Mouse (Mus musculus) retina, postnatal 1 day (tissue): ENCODE data around the gene Patz1.
A peak's percentile ranks its signal among the peaks of the same experiment; 100 is the strongest.

Experiments
- DNase-seq: peaks from one replicate; pipeline ENCODE4 v3.0.0-alpha.2; 2012

The Patz1 gene

DNA sequence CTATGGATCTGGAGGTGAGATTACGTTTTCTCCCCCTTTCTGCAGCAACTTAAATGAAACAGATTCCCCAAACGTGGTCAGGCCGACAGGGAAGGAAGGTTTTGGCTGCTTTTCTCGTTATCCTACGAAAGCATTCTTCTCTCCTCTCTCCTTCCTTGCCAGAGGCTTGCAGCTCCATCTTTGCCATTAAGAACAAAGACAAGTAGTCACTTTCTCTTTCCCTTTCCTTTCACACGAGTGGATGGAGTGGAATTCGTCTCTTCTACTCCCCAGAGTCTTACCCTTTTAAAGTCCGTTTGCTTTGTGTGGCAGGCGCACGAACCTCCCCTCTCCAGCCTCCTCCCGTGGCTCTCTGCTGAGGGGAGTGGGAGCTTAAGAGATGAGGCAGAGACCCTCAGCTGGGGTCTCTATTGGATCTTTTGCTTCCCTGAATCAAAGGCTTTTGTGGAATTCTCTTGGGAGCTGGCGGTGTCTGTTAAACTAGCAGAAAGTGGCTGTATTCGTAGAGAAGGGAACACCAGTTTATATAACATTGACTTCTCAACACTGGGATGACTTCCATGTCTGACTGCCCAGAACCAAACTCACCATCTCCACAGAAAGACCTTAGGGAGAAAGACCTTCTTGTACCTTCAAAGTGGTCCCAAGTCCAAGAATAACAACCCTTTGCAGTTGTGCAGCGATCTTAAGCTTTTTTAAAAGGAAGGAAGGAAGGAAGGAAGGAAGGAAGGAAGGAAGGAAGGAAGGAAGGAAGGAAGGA, 42.5 kb downstream of the Patz1 start:
- DNase-seq = peak; percentile 43

DNA sequence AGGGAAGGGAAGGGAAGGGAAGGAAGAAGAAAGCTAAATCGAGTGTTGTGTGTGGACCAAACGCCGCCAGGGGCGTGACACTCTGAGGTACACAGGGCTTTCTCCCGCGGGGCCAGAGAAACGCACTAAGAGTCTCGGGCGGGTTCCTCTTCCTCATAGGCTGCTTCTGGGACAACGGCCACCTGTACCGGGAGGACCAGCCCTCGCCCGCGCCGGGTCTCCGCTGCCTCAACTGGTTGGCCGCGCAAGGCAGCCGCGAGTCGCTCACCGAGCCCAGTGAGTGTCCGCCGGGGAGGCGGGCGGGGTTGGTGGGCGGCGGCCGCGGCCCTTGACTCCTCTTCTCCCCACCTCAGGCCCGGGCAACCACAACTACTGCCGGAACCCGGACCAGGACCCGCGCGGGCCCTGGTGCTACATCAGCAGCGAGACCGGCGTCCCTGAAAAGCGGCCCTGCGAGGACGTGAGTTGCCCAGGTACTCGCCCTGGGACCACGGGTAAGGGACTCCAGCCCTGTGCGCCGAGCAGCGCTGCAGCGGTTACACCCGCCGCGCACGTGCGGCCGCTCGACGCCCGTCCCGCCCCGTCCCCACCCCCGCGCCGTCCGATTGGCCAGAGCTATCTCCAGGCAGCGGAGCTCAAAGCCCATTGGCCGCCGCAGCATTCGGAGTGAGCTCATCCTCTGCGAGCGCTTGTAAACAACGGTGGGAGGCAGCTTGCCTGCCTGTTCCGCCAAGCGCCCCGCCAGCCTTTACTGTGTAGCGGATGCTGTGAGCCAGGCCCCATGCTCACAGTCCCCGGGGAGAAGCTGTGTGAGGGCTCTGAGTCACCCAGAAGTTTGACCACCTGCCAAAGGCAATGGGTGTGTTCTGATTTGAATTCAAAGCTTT, 43.3 kb downstream of the Patz1 start:
- DNase-seq = peak; percentile 97

DNA sequence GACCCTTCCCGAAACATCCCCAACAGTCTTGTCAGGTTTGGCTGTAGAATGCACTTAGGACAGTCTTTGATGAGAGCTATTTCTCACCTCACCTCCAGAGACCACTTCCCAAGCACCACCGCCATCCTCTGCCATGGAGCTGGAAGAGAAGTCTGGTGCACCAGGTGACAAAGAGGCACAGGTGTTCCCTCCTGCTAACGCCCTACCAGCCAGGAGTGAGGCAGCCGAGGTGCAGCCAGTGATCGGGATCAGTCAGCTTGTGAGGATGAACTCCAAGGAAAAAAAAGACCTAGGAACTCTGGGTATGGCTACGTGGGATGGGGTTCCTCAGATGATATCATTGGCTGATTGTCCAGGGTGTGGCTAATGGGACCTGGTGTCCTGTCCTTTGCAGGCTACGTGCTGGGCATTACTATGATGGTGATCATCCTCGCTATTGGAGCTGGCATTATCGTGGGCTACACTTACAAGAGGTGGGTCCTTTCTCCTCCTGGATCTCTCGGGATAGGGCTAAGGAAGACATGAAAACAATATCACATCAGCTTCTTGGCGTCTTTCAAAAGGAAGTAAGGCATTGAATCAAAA, 44.5 kb downstream of the Patz1 start:
- DNase-seq = no peak

DNA sequence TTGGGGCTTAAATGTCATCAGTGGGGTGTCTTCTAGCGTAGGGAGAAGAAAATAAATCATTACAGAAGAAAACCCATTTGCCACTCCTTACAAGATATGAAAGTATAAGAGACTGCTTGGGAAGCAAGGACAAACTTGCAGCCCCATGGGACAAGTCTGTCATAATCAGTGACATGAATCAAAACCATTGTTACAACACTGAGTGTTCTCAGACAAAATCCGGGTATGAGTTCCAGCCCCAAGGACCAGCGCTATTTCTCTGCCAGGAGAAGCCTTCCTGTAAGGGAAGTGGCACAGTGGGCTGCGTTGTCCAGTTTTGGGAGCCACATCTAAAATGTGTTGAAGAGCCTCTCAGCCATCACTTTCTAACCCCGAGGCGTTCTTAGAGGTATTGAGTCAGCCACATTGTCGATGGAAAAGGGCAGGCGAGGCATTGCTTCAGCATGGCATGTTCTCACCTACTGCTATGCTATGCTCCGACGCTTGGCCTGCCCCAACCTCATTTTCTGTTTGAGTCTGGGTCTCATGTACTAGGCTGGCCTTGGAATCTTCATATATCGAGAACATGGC, 45.6 kb downstream of the Patz1 start:
- no peak for DNase-seq

DNA sequence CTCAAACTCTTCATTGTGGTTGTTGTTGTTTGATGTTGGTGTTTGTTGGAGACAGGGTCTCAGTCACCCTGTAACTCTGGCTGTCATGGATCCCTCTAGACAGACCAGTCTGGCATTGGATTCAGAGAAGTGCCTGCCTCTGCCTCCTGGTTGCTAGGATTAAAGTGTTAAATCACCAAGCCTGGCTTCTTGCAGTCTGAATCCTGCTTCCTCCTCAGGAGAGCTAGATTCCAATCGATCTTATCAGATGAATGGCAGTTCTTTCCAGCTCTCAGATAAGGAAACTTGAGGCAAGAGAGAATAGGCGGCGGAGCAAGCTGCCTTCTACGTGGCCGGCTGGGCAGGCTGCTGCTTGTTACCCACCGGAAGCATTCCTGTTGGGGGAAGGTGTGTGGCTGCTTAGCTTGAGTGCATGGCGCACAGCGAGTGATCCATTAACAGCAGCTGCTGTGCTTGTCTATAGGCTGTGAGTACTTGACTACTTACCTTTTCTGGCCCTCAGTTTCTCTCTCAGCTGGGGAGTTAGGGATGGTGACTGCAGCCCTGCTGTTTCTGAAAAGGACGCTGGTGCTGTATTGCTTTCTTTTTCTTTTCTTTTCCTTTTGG, 46.1 kb downstream of the Patz1 start:
- no peak for DNase-seq

DNA sequence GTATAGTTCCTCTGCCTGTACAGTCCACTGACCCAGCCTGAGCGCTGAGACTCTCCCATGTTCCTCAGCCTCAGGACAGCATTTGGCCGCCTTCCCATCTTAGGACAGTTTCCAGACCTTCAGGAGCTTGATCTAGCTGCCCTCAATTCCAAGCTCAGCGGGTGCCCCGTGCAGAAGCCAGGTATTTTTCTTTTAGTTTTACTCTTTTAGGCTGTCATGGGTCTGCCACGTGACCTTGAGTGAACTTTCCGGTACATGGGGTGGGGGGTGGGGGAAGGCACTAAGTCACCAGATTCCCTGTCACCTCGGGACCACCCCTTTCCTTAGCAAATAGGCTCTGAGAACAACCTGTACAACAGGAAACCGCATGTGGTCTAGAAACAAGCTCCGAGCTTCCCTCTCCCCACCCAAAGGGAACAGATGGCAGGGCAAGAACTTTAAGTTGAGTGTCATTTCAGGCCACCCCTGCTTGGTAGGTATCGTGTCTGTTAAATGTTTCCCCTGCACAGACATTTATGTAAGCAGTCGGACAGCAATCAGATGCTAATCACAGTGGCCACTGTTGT, 47.1 kb downstream of the Patz1 start:
- DNase-seq = no peak

DNA sequence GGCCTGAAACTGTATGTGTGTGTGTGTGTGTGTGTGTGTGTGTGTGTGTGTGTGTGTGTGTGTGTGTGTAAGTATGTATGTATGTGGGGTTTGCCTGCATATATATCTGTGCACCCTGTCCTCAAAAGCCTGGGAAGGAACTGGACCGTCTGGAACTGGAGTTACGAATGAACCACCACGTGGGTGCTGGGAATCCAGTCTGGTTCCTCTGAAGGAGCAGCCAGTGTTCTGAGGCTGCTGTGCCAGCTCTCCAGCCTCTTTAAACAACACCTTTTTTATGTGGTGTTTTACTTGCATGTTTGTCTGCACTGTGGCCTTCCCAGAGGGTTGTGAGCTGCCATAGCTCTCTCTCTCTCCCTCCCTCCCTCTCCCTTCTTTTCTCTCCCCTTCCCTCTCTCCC, 47.9 kb downstream of the Patz1 start:
- DNase-seq = no peak

DNA sequence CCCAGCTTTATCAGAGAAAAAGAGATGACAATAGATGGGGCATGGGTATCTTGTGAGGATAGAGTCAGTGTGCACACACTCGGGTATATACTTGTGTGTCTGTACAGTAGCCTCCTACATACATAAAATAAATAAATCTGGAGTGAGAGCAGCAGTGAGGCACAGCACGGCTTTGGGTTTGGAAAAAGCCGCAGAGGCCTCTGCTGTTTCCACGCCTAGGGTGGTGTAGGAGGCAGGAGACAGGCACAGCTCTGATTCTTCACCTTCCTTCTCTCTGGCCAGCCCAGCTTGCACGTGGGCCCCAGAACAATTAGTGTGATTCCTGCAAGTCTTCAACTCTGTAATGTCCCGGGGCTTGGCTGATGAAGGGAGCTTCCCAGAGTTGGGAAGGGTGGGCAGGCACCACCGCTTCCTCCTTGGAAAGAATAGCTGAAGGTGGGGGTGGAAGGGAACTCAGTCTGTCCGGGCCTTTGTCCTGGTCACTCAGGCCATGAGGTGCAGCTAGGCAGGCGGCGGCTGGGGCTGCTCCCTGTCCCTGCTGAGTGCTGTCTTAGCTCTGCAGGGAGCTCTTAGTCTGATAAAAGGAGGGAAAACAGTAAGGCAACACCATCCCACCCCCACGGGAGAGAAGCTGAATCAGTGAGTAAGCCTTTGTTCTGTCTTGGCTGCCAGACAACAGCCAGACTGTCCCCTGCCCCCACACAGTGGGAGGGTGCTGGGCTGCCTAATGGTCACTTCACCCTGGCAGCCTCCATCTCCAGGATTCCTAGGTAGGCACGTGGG, 48.7 kb downstream of the Patz1 start:
- peak; percentile 90 for DNase-seq

DNA sequence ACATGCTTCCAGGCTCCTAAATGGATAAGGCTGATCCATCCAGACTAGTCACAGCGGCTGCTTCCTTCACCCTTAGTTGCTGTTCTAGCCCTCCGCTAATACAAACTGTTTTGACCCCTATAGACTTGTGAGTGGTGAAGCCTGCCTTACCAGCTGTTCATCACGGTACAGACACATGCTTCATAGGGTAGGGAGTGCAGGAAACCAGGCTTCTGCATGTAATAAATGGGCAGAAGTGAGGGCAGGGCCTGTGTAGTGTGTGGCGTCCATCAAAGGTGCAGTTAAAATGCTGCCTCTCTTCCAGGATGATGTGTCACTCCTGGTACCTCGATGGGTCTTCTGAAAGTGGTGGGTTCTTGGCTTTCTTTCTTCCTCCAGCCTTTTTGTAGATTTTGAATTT, 49.3 kb downstream of the Patz1 start:
- DNase-seq = no peak

DNA sequence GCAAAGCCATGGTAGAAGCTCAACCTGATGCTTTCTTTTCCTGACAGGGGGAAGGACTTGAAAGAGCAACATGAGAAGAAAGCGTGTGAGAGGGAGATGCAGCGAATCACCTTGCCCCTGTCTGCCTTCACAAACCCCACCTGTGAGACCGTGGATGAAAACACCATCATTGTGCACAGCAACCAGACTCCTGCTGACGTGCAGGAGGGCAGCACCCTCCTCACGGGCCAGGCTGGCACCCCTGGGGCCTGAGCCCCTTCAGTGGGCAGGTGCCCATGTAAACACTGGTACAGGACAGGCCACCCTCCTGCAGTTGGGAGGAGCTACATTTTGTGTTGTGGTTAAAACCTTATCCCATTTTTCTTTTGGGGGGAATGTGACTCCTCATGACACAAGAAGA, 52.8 kb downstream of the Patz1 start:
- no peak for DNase-seq

DNA sequence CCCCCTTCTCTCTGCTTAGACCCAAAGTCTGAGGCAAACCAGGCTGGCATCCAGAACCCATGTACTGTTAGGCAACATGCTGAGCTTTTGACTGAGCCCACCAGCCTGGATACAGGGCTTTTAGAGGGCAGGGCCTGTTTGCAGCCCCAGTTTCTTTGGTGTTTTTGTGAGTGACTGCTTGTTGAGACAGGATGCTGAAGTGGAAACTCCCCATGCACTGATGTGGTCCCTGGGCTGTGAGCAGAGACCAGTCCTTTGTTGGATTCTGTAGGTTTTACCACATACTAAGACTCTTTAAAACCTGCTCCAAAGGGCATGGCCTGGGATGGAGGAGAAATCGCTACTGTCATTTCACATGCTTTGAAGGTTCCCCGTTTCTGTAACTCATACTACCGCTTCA, 56.2 kb downstream of the Patz1 start:
- DNase-seq = no peak

DNA sequence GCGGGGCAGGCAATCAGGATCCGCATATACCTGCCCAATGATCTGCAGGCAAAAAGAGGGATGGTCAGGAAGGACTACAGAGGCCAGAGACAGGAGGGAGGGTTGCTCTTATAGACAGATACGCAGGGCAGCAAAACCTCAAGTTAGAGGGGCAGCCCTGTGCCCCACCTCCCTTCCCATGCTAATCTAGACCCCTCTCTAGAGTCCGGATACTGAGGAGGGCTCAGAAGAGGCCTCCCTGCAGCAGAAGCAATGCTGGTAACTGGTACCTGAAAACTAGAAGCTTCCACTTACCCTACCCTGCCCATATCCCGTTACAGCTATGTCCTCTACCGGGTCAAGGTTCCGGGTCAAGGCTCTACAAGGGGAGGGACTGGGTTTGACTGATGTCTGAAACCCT, 57.7 kb downstream of the Patz1 start:
- no peak for DNase-seq

DNA sequence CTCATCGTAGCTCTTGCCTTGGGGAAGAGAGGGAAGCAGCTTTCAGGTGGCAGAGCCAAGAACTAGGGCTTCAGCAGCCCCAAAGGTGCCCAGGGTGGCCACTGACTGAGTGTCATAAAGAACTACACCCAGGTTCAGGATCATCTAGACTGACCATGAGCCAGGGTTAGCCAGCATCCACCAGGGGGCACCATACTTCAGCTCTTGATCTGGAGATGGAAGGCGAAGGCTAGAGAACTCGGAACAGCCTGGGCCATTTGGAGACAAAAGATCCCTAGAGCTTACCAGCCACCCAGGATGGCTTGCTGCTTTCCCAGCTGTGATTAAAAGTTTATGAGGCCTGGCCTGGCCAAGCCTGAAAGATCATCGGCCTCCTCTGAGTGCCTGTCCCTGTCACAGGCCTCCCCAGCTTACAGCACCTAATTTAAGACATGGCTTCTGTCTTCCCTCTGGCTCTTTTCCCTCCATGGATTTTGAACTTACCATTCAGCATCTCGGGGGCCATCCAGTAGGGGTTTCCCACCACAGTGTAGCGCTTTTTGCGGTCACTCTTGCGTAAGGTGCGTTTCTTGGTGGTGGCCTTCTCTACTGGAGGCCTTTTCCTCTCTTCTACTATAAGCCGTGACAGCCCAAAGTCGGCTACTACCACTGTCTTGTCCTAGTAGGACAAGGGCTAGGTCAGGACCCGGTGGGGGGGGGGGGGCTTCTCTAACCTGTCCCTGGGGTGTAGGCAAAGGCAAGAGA, 58.6 kb downstream of the Patz1 start:
- DNase-seq = peak; percentile 92

DNA sequence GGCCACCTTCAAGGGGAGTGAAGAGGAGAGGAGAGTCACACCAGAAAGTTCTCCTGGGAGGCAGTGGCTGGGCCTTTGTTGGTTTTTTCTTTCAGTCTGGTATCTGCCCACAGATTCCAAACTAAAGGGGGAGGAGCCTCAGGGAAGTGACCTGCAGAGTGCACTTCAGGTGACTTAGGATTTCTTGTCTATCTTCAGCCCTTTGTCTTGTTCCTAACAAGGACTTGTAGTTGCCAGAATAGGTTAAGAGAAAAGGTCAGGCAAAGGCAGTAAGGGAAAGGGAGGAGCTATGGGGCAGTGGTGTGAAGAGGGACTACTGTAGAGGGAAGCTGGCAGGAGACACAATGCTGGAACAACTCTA, 59.1 kb downstream of the Patz1 start:
- no peak for DNase-seq

DNA sequence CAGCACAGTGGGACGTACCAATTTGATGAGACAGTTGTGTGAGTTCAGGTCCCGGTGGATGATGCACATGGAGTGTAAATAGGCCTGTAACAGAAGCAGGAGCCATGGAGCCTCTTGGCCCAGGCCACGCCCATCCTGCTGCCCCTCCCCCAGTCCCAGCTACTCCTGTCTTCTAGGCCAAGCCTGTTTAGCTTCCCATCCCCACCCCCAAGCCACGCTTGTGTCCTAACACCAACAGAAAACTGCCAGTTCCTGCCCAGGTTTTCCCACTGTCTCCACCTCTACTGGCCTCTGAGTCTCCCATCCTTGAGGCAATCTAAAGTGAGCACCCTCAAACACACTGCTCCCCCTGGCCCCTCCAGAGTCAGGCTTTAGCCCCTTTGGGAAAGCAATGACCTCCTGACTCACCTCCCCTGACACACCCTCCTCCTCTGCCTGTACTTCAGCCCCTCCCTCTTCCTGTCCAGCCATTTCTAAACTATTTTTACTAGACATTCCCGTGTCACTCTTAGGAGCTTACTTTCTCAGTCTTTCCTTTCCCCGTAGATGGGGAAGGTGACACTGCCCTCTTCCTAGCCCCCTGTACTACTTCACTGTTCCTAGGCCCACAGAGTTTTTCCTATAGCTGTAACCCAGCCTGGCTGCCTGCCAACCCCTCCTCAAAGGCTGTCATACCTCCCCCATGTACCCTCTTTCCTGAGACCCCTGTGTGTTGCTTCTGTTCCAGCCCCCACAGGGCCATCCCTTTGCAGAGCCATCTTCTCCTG, 60.1 kb downstream of the Patz1 start:
- peak; percentile 48 for DNase-seq

DNA sequence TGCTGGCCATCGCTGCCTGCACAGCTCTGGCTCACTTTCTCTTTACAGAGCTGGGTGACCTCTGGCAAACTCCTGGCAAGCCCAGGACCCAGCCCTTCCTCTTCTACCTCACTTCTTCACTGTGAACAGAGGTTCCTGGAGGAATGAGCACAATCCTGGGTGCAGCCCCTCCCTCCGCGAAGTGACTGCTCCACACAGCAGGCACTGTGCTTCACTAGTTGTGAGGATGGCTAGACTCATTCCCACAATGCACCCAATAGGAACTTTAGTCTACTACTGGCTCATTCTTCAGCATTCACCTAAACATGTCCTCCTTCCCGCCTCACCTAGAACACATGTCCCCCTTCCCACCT, 60.6 kb downstream of the Patz1 start:
- DNase-seq = no peak

DNA sequence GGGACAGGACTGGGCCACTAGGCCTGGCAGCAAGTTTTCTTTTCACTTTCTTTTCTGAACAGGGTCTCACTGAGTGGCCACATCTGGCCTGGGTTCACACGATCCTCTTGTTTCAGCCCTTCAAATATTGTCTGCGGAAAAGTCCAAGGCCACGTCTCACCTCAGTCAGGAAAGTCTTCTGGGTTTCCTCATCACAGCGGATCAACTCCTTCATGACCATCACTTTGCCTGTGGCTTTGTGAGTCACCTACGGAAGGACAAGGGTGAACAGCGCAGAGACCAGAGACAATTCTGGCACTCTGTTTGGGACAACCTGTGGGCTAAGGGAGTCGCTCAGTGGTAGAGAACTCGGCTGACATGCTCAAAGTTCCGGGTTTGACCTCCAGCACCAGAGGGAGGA, 63.5 kb downstream of the Patz1 start:
- DNase-seq = no peak

DNA sequence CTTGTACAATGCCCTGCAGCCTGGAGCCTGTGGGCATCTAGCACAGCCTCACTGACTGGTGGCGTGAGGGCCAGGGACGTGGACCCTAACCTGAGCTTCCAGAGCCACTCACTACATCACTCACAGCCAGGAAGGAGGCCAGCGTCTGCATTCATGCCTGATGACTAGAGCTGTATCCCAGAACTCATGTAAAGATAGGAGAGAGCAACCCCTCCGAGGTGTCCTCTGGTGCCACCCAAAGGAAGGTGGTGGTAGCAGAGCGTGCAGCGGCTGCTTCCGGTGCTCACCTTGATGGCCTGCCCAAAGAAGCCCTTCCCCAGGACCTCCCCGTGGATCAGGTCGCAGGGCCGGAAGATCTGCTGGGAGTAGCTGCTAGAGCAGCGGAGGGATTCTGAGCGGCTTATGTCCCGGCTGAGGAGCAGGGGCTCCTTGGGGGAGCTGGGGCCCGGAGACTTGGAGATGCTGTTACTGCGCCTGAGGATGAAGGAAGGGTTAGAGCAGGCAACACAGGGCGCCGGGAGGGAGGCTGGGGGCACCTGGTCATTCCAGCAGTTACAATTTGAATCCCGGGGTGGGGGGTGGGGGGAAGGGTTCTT, 64.4 kb downstream of the Patz1 start:
- DNase-seq = no peak
